8 mouse cellular contexts compared by ENCODE assay signal in genomic region chr10:108162297-108163020, GRCm38 (mm10). TPM values are rescaled to one million over a fixed set of nuclear protein-coding genes. Genes with fewer than 3 reads are reported as not detected.
DNase-seq lines count a peak whose midpoint lies in the region; ATAC-seq and TF ChIP-seq lines count a peak whose summit lies in the region.

No protein-coding gene starts in this region.

- under 1% methylated on average over 77 of the region's 79 CpGs for WGBS in heart, embryonic 13.5 days
- under 1% methylated on average over 68 of the region's 79 CpGs for WGBS in stomach, embryonic 15.5 days

- H3K4me3 ChIP-seq in cortical plate, adult 2 months (ENCODE audit: insufficient read depth, low read length), result peak overlapping the region; percentile 98
- H3K4me3 ChIP-seq in heart, embryonic 13.5 days, result peak overlapping the region; percentile 95
- H3K4me3 ChIP-seq in stomach, embryonic 15.5 days (replicated peaks), result peak overlapping the region; percentile 99

- peak overlapping the region; percentile 70 for H3K4me2 ChIP-seq in heart, embryonic 13.5 days
- H3K4me2 ChIP-seq in stomach, embryonic 15.5 days, result peak overlapping the region; percentile 55

- peaks cover 2% of the 10 kb centered on the region; the same call in 1 of the 2 replicates for H3K4me1 ChIP-seq in cortical plate, adult 2 months (ENCODE audit: control insufficient read depth, insufficient read depth, low read length)
- H3K4me1 ChIP-seq in heart, embryonic 13.5 days, result peaks cover 36% of the 10 kb centered on the region
- H3K4me1 ChIP-seq in stomach, embryonic 15.5 days, result peaks cover 10% of the 10 kb centered on the region; the same call in 1 of the 2 replicates

- H3K9me3 ChIP-seq in heart, embryonic 13.5 days, result no peaks in the 10 kb centered on the region
- H3K9me3 ChIP-seq in stomach, embryonic 15.5 days, result no peaks in the 10 kb centered on the region

- no peaks in the 10 kb centered on the region for H3K27me3 ChIP-seq in heart, embryonic 13.5 days (replicated peaks)
- H3K27me3 ChIP-seq in stomach, embryonic 15.5 days (replicated peaks), result no peaks in the 10 kb centered on the region

- H3K9ac ChIP-seq in heart, embryonic 13.5 days, result peak overlapping the region; percentile 100
- peak overlapping the region; percentile 96 for H3K9ac ChIP-seq in stomach, embryonic 15.5 days

- no peak for TF ChIP-seq POLR2A in cortical plate, adult 2 months (IDR thresholded peaks at IDR 0.05; ENCODE audit: extremely low read depth, insufficient read depth, low read length)

- peak; percentile 21 for ATAC-seq in heart, embryonic 13.5 days (ENCODE audit: extremely low read depth, insufficient number of reproducible peaks, low FRiP score, low TSS enrichment)
- peak; percentile 2; the same call in 1 of the 2 replicates for ATAC-seq in megakaryocyte progenitor cell, adult 5-6 weeks (replicated peaks; ENCODE audit: poor library complexity)
- peak; percentile 8; the same call in 1 of the 2 replicates for ATAC-seq in stomach, embryonic 15.5 days (ENCODE audit: insufficient read depth, low FRiP score, low read depth)

- peak overlapping the region; percentile 100 for H3K27ac ChIP-seq in cortical plate, adult 2 months (ENCODE audit: insufficient read depth, low read length)
- H3K27ac ChIP-seq in heart, embryonic 13.5 days (replicated peaks), result peak overlapping the region; percentile 100
- peak overlapping the region; percentile 99 for H3K27ac ChIP-seq in stomach, embryonic 15.5 days

- no peaks in the 10 kb centered on the region for H3K36me3 ChIP-seq in heart, embryonic 13.5 days
- H3K36me3 ChIP-seq in stomach, embryonic 15.5 days, result no peaks in the 10 kb centered on the region

- peak; percentile 11 for DNase-seq in embryo, embryonic 11.5 days (ENCODE audit: low read depth, low spot score)
- DNase-seq in embryo, embryonic 11 days, result no peak
- DNase-seq in ES-CJ7 (ENCODE audit: low read depth, low spot score), result peak; percentile 15
- peak; percentile 18 to 46 for DNase-seq in left cerebral cortex, adult 9 months (ENCODE audit: low spot score in 2 of 2)

- TF ChIP-seq CTCF in cortical plate, adult 2 months (IDR thresholded peaks at IDR 0.05; ENCODE audit: extremely low read depth, insufficient read depth, low read length), result no peak

RNA-seq across cellular contexts. Expression of gene Ppp1r12a, which starts 0.5 kb away (rescaled TPM):
- 86.8 and 88.8 TPM in 2 replicates for polyA plus RNA-seq in cortical plate, adult 2 months (2012; rRNA removed)
- polyA plus RNA-seq in heart, embryonic 13.5 days (2015; fragmentation: Nextera tagmentation; extraction: Ambion mirVana), result 88.1 and 100.0 TPM in 2 replicates
- total RNA-seq in megakaryocyte progenitor cell, adult 5-6 weeks (2015), result 101 and 106 TPM in 2 replicates
- total RNA-seq in megakaryocyte progenitor cell, adult 5-6 weeks (2017), result 137 and 172 TPM in 2 replicates
- 107 and 108 TPM in 2 replicates for polyA plus RNA-seq in stomach, embryonic 15.5 days (2015; fragmentation: Nextera tagmentation; extraction: Ambion mirVana)
